Mouse (Mus musculus) kidney, adult 2 months (tissue): Measurements from ENCODE around the gene Ikzf1. TPM values are rescaled to one million over a fixed set of nuclear protein-coding genes. Genes with fewer than 3 reads are reported as not detected.

Experiments used
- DNase-seq: peaks from one replicate; pipeline ENCODE4 v3.0.0; 2021
- H3K27ac ChIP-seq: fragments of 200-500 bp; 2 replicates; pipeline ENCODE4 v1.5.1; 2012; ENCODE audit warnings: low read depth, low read length, control low read depth, inconsistent platforms; ENCODE audit not compliant: insufficient read depth
- H3K27me3 ChIP-seq: fragments of 200-500 bp; replicated peaks from 2 replicates; pipeline ENCODE4 v1.6.1; 2012; ENCODE audit warnings: mild to moderate bottlenecking, moderate library complexity, low read length, inconsistent platforms; ENCODE audit not compliant: control insufficient read depth, insufficient read depth
- H3K36me3 ChIP-seq: fragments of 200-500 bp; 2 replicates; pipeline ENCODE4 v1.6.1; 2012; ENCODE audit warnings: mild to moderate bottlenecking, moderate library complexity, low read length, inconsistent platforms; ENCODE audit not compliant: control insufficient read depth, insufficient read depth
- H3K4me1 ChIP-seq: fragments of 200-500 bp; 2 replicates; pipeline ENCODE4 v1.6.1; 2011; ENCODE audit warnings: low read length; ENCODE audit not compliant: control insufficient read depth, insufficient read depth
- H3K4me3 ChIP-seq: fragments of 200-500 bp; 2 replicates; pipeline ENCODE4 v1.5.1; 2011; ENCODE audit warnings: mild to moderate bottlenecking, low read depth, low read length, control low read depth; ENCODE audit not compliant: insufficient read depth
- CTCF ChIP-seq: fragments of 200-500 bp; conservative IDR thresholded peaks from 2 replicates; pipeline ENCODE4 v1.5.1; 2011; ENCODE audit warnings: low read depth, mild to moderate bottlenecking, control low read depth, low read length, moderate library complexity, mixed read lengths; ENCODE audit not compliant: insufficient read depth, insufficient read length
- POLR2A ChIP-seq: fragments of 200-500 bp; IDR thresholded peaks from one replicate; pipeline ENCODE4 v1.6.1; 2011; ENCODE audit warnings: low read depth, low read length, control low read depth
- WGBS: fragments of 180-500 bp; shearing (Covaris S2); methylation state at CpG from one replicate; pipeline ENCODE4 v1.1.7; 2018; 5-methylcytosine and 5-hydroxymethylcytosine counted together
- polyA plus RNA-seq: library from polyadenylated mRNA; depleted of rRNA; stranded (reverse); fragments of >200 nt; gene quantifications from 2 replicates; pipeline ENCODE4 v1.2.3, GENCODE M21; 2012

The Ikzf1 gene
- polyA plus RNA-seq, 1 experiment = 12.8 TPM

- H3K27ac ChIP-seq = no peak overlapping the region
- H3K27me3 ChIP-seq = no peaks in the 10 kb centered on the region
- no peaks in the 10 kb centered on the region for H3K4me1 ChIP-seq
- no peak overlapping the region for H3K4me3 ChIP-seq
- TF ChIP-seq CTCF (no peak), POLR2A (no peak)
- no peak for DNase-seq
- H3K36me3 ChIP-seq = no peaks in the 10 kb centered on the region
- 89% methylated on average over 6 of the region's 6 CpGs for WGBS
Observed at GRCm38 (mm10) chr11:11709311-11709710, 24.5 kb downstream of the Ikzf1 start.

GRCm38 (mm10) chr11:11710718-11711117 is 25.9 kb downstream of the Ikzf1 start:
- H3K36me3 ChIP-seq = no peaks in the 10 kb centered on the region
- TF ChIP-seq POLR2A = no peak
- TF ChIP-seq CTCF = no peak

GRCm38 (mm10) chr11:11711748-11712147 is 26.9 kb downstream of the Ikzf1 start:
- H3K36me3 ChIP-seq = no peaks in the 10 kb centered on the region
- no peaks in the 10 kb centered on the region for H3K4me1 ChIP-seq
- no peak for TF ChIP-seq POLR2A
- no peak overlapping the region for H3K27ac ChIP-seq
- no peak overlapping the region for H3K4me3 ChIP-seq
- 54% methylated on average over 7 of the region's 7 CpGs for WGBS
- H3K27me3 ChIP-seq = no peaks in the 10 kb centered on the region
- DNase-seq = no peak

More at GRCm38 (mm10) chr11:11710718-11711117, 25.9 kb downstream of the Ikzf1 start:
- Histone ChIP-seq H3K4me1 (no peaks in the 10 kb centered on the region), H3K27me3 (no peaks in the 10 kb centered on the region), H3K4me3 (no peak overlapping the region), H3K27ac (no peak overlapping the region)
- DNase-seq = no peak

GRCm38 (mm10) chr11:11714676-11715075 is 29.9 kb downstream of the Ikzf1 start:
- Histone ChIP-seq H3K27ac (no peak overlapping the region), H3K36me3 (no peaks in the 10 kb centered on the region), H3K27me3 (no peaks in the 10 kb centered on the region), H3K4me3 (no peak overlapping the region), H3K4me1 (no peaks in the 10 kb centered on the region)
- WGBS = 82% methylated on average over 2 of the region's 2 CpGs
- TF ChIP-seq CTCF = no peak
- no peak for TF ChIP-seq POLR2A
- no peak for DNase-seq

- H3K4me1 ChIP-seq = no peaks in the 10 kb centered on the region
Observed at GRCm38 (mm10) chr11:11715963-11716691, 31.3 kb downstream of the Ikzf1 start.

GRCm38 (mm10) chr11:11716692-11717037 is 31.9 kb downstream of the Ikzf1 start:
- WGBS = 76% methylated on average over 2 of the region's 2 CpGs

More at GRCm38 (mm10) chr11:11715963-11716691, 31.3 kb downstream of the Ikzf1 start:
- Histone ChIP-seq H3K27ac (no peak overlapping the region), H3K27me3 (no peaks in the 10 kb centered on the region), H3K36me3 (no peaks in the 10 kb centered on the region), H3K4me3 (no peak overlapping the region)
- 85% methylated on average over 7 of the region's 7 CpGs for WGBS
- TF ChIP-seq POLR2A (no peak), CTCF (no peak)
- no peak for DNase-seq

GRCm38 (mm10) chr11:11717606-11718167 is 32.9 kb downstream of the Ikzf1 start:
- TF ChIP-seq CTCF (no peak), POLR2A (no peak)
- no peak for DNase-seq
- 68% methylated on average over 4 of the region's 4 CpGs for WGBS
- Histone ChIP-seq H3K4me1 (no peaks in the 10 kb centered on the region), H3K4me3 (no peak overlapping the region), H3K36me3 (no peaks in the 10 kb centered on the region), H3K27ac (no peak overlapping the region), H3K27me3 (no peaks in the 10 kb centered on the region)

More at GRCm38 (mm10) chr11:11716692-11717037, 31.9 kb downstream of the Ikzf1 start:
- no peak for TF ChIP-seq CTCF
- no peak for TF ChIP-seq POLR2A
- Histone ChIP-seq H3K4me3 (no peak overlapping the region), H3K4me1 (no peaks in the 10 kb centered on the region), H3K27ac (no peak overlapping the region), H3K36me3 (no peaks in the 10 kb centered on the region), H3K27me3 (no peaks in the 10 kb centered on the region)
- no peak for DNase-seq
